Mouse (Mus musculus) kidney, embryonic 14.5 days (tissue): Measurements from ENCODE around the gene Kif16b. TPM values are rescaled to one million over a fixed set of nuclear protein-coding genes. Genes with fewer than 3 reads are reported as not detected.

Source experiments
- ATAC-seq: fragments of 200-750 bp; cut with Nextera tagmentation; 2 replicates; pipeline ENCODE4 v1.8.0; 2017; ENCODE audit warnings: moderate number of reproducible peaks, mild to moderate bottlenecking, moderate TSS enrichment, moderate library complexity; ENCODE audit not compliant: low FRiP score, low TSS enrichment
- H3K27ac ChIP-seq: fragments of 300-500 bp; sonication (generic); 2 replicates; pipeline ENCODE4 v1.5.1; 2014; ENCODE audit warnings: low read depth, mild to moderate bottlenecking, low read length, moderate library complexity, mixed read lengths
- H3K27me3 ChIP-seq: fragments of 300-500 bp; sonication (generic); 2 replicates; pipeline ENCODE4 v1.6.1; 2014; ENCODE audit warnings: mild to moderate bottlenecking, low read length; ENCODE audit not compliant: control insufficient read depth, insufficient read depth
- H3K36me3 ChIP-seq: fragments of 300-500 bp; sonication (generic); 2 replicates; pipeline ENCODE4 v1.6.1; 2014; ENCODE audit warnings: low read length, mixed read lengths; ENCODE audit not compliant: control insufficient read depth, insufficient read depth
- H3K4me1 ChIP-seq: fragments of 300-500 bp; sonication (generic); 2 replicates; pipeline ENCODE4 v1.6.1; 2014; ENCODE audit warnings: low read length, mixed read lengths; ENCODE audit not compliant: control insufficient read depth, insufficient read depth
- H3K4me2 ChIP-seq: fragments of 300-500 bp; sonication (generic); replicated peaks from 2 replicates; pipeline ENCODE4 v1.6.1; 2014; ENCODE audit warnings: low read depth, mild to moderate bottlenecking, low read length
- H3K4me3 ChIP-seq: fragments of 300-500 bp; sonication (generic); 2 replicates; pipeline ENCODE4 v1.5.1; 2014; ENCODE audit warnings: mild to moderate bottlenecking, low read length
- H3K9ac ChIP-seq: fragments of 300-500 bp; sonication (generic); 2 replicates; pipeline ENCODE4 v1.6.1; 2014; ENCODE audit warnings: low read depth, mild to moderate bottlenecking, low read length, moderate library complexity
- H3K9me3 ChIP-seq: fragments of 300-500 bp; sonication (generic); 2 replicates; pipeline ENCODE4 v1.6.1; 2016; ENCODE audit warnings: low read length; ENCODE audit not compliant: control insufficient read depth
- WGBS: fragments of 180-500 bp; shearing (Covaris S2); extraction: QIAGEN DNeasy Blood & Tissue Kit; methylation state at CpG from one replicate; pipeline ENCODE4 v1.1.7; 2014; 5-methylcytosine and 5-hydroxymethylcytosine counted together
- polyA plus RNA-seq: library from polyadenylated mRNA; unstranded; fragments of >200 nt; fragmentation: Nextera tagmentation; extraction: Ambion mirVana; gene quantifications from 2 replicates; pipeline ENCODE4 v1.2.1, GENCODE M21; 2014

The Kif16b gene
- polyA plus RNA-seq, 1 experiment from 2014 or later = 17.1 TPM

DNA sequence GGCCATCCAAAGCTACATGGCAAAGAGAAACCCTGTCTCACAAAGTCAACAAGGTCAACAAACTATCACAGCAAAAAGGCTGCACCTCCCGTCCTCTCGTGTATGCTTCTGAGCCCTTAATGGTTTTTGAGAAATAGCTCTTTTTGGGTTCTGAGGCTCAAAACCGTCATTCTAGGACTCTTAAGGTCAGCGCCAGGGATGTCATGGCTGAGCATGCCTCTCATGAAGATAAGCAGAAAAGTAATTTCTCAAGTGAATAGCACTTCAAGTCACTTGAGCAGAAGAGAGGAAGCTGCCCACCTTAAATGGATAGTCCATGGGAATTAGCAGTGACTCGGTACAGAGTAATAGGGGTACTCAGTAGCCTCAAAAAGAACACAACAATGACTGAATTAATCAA lies 291.1 kb downstream of the Kif16b start:
- H3K9me3 ChIP-seq = no peaks in the 10 kb centered on the region
- H3K4me1 ChIP-seq = peaks cover 10% of the 10 kb centered on the region; the same call in 1 of the 2 replicates
- no peak overlapping the region for H3K27ac ChIP-seq
- no peak for ATAC-seq
- H3K4me3 ChIP-seq = no peak overlapping the region
- H3K9ac ChIP-seq = no peak overlapping the region
- no peaks in the 10 kb centered on the region for H3K27me3 ChIP-seq
- 84% methylated on average over 5 of the region's 5 CpGs for whole genome bisulfite sequencing
- no peaks in the 10 kb centered on the region for H3K36me3 ChIP-seq
- H3K4me2 ChIP-seq = no peak overlapping the region

DNA sequence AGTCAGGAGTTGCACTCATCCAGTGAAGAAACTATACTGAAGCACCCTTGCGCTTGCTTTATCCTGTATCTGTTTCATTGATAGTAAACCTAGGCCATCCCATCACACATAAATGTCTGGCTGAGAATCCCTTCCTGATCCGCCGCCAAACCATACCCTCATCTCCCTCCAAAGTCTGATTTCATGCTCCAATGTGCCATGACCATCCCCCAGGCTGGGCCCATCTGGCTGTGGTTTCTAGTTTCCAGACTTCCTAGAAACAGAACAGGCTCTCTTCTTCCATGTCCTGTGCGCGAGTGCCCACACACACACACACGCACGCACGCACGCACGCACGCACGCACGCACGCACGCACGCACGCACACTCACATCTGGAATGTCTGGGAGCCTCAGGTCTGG lies 292.6 kb downstream of the Kif16b start:
- no peaks in the 10 kb centered on the region for H3K27me3 ChIP-seq
- peaks cover 10% of the 10 kb centered on the region; the same call in 1 of the 2 replicates for H3K4me1 ChIP-seq
- 54% methylated on average over 17 of the region's 17 CpGs for WGBS
- ATAC-seq = peak; percentile 86
- H3K4me2 ChIP-seq = no peak overlapping the region
- no peak overlapping the region for H3K4me3 ChIP-seq
- no peak overlapping the region for H3K9ac ChIP-seq
- no peaks in the 10 kb centered on the region for H3K36me3 ChIP-seq
- peak overlapping the region; percentile 6; the same call in 1 of the 2 replicates for H3K27ac ChIP-seq
- no peaks in the 10 kb centered on the region for H3K9me3 ChIP-seq

- Histone ChIP-seq H3K4me2 (no peak overlapping the region), H3K4me1 (peaks cover 10% of the 10 kb centered on the region; the same call in 1 of the 2 replicates), H3K27me3 (no peaks in the 10 kb centered on the region), H3K9me3 (no peaks in the 10 kb centered on the region), H3K36me3 (no peaks in the 10 kb centered on the region), H3K9ac (no peak overlapping the region), H3K27ac (no peak overlapping the region), H3K4me3 (no peak overlapping the region)
- WGBS = 79% methylated on average over 4 of the region's 4 CpGs
- no peak for ATAC-seq
Observed at GRCm38 (mm10) chr2:142604762-142605161, 296.6 kb downstream of the Kif16b start.

DNA sequence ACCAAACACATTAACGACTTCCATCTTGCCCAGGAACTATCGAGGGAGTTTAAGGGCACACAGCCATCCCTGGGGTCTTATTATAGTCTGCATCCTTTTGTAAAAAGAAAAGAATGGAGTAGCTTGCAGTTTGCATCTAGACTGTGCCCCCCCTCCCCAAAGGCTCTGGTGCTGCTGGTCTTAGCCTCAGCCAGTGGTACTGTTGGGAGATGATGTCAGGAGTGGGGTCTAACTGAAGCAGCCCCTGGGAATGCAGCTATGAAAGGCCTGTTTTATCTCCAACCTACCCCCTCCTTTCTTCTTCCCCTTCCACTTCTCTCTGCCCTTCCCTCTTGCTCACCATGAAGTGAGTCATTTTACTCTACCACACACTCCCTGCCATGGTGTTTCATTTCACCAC lies 298.1 kb downstream of the Kif16b start:
- H3K4me3 ChIP-seq = no peak overlapping the region
- no peak overlapping the region for H3K4me2 ChIP-seq
- no peak overlapping the region for H3K27ac ChIP-seq
- ATAC-seq = no peak
- H3K4me1 ChIP-seq = no peaks in the 10 kb centered on the region
- H3K36me3 ChIP-seq = no peaks in the 10 kb centered on the region
- H3K9ac ChIP-seq = no peak overlapping the region
- H3K27me3 ChIP-seq = no peaks in the 10 kb centered on the region
- H3K9me3 ChIP-seq = no peaks in the 10 kb centered on the region
- WGBS = 58% methylated on average over 2 of the region's 2 CpGs

- Histone ChIP-seq H3K9ac (no peak overlapping the region), H3K27me3 (no peaks in the 10 kb centered on the region), H3K36me3 (no peaks in the 10 kb centered on the region), H3K4me1 (no peaks in the 10 kb centered on the region), H3K9me3 (no peaks in the 10 kb centered on the region), H3K27ac (no peak overlapping the region), H3K4me3 (no peak overlapping the region), H3K4me2 (no peak overlapping the region)
- peak; percentile 53; the same call in 1 of the 2 replicates for ATAC-seq
- WGBS = 43% methylated on average over 4 of the region's 4 CpGs
Observed at GRCm38 (mm10) chr2:142599235-142599634, 302.1 kb downstream of the Kif16b start.

GRCm38 (mm10) chr2:142596176-142597170 lies 304.9 kb downstream of the Kif16b start:
- ATAC-seq = no peak
- Histone ChIP-seq H3K36me3 (no peaks in the 10 kb centered on the region), H3K9ac (no peak overlapping the region), H3K4me2 (no peak overlapping the region), H3K4me1 (no peaks in the 10 kb centered on the region), H3K4me3 (no peak overlapping the region), H3K27ac (no peak overlapping the region), H3K27me3 (no peaks in the 10 kb centered on the region), H3K9me3 (no peaks in the 10 kb centered on the region; the same call in 1 of the 2 replicates)
- 65% methylated on average over 17 of the region's 17 CpGs for WGBS

- ATAC-seq = peak; percentile 87
- Histone ChIP-seq H3K27me3 (no peaks in the 10 kb centered on the region), H3K27ac (no peak overlapping the region), H3K9me3 (no peaks in the 10 kb centered on the region; the same call in 1 of the 2 replicates), H3K36me3 (no peaks in the 10 kb centered on the region), H3K4me2 (no peak overlapping the region), H3K4me1 (peaks cover 12% of the 10 kb centered on the region), H3K9ac (no peak overlapping the region), H3K4me3 (no peak overlapping the region)
Observed at GRCm38 (mm10) chr2:142590938-142591337, 310.4 kb downstream of the Kif16b start.

DNA sequence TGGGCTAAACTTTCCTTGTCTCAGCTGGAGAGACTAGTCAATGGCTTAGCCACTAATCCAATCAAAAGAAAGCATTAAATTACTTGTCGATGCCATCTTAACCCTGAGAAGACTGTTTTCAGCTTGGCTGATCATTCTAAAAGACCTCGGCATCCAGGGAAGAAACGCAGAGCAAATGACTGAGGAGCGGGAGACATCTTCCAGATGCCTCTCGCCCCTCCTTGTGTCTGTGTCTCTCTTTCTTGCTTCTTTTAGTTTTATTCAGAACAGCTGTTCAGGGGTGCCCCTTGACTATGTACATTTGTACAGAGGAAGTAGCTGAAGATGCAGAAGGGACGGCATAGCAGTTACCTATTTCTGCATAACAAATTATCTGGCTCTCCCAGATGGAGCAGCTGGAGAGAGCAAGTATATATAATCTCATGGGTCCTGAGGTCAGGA lies 311.0 kb downstream of the Kif16b start:
- Histone ChIP-seq H3K4me2 (no peak overlapping the region), H3K36me3 (no peaks in the 10 kb centered on the region), H3K9me3 (no peaks in the 10 kb centered on the region; the same call in 1 of the 2 replicates), H3K4me1 (peaks cover 12% of the 10 kb centered on the region), H3K27me3 (no peaks in the 10 kb centered on the region), H3K27ac (no peak overlapping the region), H3K4me3 (no peak overlapping the region), H3K9ac (no peak overlapping the region)
- ATAC-seq = peak; percentile 40; the same call in 1 of the 2 replicates
- 22% methylated on average over 6 of the region's 6 CpGs for WGBS
